Mouse (Mus musculus) gastrocnemius, postnatal 4 days (tissue): ENCODE data around the gene Shmt1. TPM values are rescaled to one million over a fixed set of nuclear protein-coding genes. Genes with fewer than 3 reads are reported as not detected.
A peak's percentile ranks its signal among the peaks of the same experiment; 100 is the strongest.

Experiments
- DNase-seq, 2 experiments: peaks; one replicate each; pipeline ENCODE4 v3.0.0; 2021 to 2022; ENCODE audit warnings: low spot score in 2 of 2, mixed read lengths in 2 of 2
- total RNA-seq, 2 experiments: library from RNA; stranded (reverse); gene quantifications; 2 replicates each; pipeline ENCODE4 v1.2.3; 2021

The Shmt1 gene
- total RNA-seq, 2 experiments from 2014 or later: 29.0 to 34.1 TPM

DNA sequence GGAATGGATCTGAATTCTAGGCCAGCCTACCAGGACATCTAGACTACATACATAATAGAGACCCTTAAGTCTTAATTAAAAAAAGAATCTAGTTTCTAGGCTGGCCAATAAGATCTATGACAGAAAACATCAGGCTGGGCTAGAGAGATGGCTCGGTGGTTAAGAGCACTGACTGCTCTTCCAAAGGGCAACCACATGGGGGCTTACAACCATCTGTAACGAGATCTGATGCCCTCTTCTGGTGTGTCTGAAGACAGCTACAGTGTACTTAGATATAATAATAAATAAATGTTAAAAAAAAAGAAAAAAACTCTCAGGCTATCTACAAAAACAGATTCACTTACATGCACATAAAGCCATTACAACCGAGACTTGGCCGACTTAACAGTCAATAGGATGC lies 11.5 kb downstream of the Shmt1 start:
- DNase-seq: no peak

DNA sequence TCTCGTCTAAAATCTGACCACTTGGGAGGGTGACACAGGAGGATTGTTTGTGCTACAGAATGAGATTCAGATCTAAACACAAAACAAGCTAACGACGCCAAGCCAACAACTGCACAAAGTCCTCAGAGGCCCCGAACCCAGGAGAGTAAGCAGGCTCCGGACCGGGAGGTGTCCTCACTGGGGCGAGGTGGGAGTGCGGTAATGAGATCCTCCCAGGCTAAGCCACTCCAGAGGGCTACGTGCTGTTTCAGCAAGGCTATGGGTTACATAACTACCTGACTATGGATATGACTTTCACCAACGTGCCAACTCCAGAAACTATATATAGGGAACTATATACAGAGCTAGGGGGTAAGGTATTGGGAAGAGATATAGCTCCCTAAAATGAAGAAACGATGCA lies 15.2 kb downstream of the Shmt1 start:
- DNase-seq: no peak

DNA sequence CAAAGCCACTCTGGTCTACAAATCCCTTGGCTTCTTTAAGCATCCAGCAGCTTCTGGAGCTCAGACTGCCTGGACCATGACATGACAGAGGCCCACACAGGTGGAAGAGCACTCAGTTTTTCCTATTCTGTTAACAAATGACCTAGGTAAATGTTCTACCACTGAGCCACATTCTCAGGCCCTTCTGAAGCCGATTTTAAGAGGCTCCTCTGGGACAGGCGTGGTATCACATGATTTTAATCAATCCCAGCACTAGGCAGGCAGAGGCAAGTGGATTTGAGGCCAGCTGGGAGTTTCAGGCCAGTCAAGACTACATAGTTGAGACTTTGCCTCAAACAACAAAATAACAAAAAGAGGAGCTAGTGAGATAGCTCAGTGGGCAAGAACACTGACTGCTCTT lies 21.0 kb downstream of the Shmt1 start:
- DNase-seq: no peak

DNA sequence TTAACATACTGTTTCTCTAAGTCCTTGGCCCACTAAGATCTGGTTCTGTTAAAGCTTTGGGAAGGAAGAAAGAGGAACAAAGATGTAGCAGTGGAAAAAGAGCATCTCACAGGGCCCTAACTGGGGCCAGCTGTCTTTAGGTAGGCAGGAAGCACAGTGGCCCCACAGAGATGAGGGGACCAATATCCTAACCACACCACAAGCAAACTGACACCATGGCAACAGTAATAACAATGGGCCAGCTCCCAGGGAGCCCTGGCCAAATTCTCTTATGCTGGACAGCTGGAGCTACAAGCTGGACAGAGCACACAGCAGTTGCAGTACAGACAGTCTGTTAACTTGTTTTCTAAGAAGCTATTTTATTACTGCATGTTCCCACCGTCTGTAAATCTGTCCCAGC lies 23.9 kb downstream of the Shmt1 start:
- DNase-seq: peak in 1 of 2 experiments; percentile 34

DNA sequence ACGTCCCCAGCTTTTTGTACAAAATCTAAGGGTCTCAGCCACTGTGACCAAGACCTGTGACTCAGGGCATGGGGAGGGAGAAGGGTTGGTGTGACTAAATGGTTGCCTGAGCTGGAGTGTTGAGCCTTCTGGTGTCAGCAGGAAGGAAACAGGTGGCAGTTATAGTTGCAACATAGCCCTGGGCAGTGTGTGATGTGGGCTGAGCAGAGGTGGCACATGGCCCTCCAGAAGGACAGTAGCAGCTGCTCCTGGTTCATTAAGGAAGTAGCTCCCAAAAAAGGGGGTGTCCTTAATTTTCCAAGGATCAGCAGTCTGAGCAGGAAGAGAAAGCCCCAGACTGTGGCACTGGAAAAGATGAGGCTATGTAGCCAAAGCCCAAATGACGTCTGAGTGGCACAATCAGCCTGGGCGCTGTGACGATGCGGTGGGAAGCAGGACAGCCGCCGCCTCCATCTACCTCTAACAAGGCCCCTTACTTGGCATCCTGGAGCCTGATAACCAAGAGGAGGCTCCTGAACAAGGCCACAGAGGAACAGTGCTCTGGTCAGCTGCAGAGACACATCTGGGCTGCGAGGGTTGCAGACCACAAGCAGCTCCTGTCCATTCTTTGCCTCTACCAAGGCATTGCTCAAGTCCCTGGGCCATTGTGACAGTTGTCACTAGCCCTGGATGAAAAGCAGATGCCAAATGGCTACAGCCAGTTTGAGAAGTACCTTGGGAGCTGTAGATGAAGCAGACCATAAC lies 27.2 kb downstream of the Shmt1 start:
- DNase-seq: no peak

DNA sequence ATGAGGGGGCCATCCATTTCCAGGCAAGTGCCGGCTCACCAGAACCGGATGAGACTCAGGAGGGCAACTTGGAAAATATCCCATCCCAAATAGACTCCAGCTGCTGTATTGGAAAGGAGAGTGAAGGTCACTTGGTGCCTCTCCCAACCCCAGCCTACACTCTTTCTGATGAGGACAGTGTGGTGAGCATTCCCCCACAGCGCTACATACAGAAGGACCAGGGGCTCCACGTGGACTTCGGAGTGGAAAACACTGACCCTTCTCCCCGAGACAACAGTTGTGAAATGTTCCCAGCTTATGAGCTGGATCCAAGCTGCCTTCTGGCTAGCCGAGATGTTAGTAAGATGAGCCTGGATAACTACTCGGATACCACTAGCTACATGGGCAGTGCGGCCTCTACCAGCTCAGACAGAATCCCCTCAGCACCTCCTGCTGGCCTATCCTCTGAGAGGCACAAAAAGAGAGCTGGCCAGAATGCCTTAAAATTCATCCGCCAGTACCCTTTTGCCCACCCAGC lies 31.8 kb downstream of the Shmt1 start:
- no peak for DNase-seq

DNA sequence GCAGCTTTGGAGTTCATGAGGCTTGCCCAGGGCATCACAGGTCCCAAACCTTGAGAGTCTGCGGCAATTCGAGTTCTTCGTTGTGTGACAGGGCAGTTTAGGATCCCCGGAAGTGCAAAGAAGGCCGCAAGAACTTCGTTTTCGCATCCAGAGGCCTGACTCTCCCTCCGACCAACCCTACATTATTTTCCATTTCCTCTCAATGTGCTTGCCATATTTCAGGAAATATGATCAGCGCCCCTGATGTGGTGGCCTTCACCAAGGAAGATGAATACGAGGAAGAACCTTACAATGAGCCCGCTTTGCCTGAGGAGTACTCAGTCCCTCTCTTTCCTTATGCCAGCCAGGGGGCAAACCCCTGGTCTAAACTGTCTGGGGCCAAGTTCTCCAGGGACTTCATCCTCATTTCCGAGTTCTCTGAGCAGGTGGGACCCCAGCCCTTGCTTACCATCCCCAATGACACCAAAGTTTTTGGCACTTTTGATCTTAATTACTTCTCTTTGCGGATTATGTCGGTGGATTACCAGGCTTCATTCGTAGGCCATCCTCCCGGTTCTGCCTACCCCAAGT lies 33.6 kb downstream of the Shmt1 start:
- DNase-seq: no peak

DNA sequence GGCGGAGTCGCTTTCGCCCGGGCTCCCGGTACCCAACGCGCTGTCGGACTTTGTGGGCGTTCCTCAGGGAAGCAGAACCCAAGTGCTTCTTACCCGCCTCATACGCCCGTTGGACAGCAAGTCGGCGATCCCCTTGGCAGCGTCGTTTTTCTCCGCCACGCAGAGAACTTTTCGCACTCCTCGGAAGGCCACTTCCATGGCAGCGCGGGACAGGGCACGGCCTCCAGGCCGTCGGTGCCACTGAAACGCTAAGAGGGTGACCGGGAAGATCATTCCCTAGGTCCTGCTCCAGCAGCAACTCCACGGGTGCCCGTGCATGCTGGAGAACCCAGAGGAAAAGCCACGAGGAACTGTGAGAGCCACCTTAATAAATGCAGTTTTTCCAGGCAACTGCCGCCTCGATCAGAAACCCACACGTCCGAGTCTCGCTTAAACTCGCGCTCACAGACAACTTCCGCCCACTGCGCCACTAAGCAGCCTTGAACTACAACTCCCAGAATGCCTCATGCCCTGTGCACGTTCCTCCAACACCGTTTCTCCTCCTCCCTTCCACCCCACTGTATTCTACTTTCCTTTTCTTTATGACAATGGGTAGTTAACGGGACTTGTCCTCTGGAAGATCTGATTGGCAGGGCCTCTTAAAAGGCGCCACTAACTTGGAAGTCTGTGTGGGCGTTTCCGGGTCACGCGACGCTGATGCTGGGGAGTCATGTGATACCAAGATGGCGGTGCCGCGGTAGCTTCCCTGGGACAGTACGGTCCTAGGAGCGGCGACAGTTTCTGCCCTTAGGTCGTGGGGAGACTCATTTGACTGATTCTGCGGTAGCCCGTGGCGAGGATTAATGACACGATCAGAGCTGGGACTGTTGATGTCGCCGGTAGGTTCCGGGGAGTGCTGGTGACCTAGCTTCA lies 34.4 kb downstream of the Shmt1 start, which contains the start of the genes Top3a and Smcr8:
TSS of gene Top3a (minus strand) at position 537 of the 912 bp plus-strand sequence.
TSS of gene Smcr8 (plus strand) at position 696 of the 912 bp plus-strand sequence.
- peak; percentile 53 to 80 for DNase-seq

DNA sequence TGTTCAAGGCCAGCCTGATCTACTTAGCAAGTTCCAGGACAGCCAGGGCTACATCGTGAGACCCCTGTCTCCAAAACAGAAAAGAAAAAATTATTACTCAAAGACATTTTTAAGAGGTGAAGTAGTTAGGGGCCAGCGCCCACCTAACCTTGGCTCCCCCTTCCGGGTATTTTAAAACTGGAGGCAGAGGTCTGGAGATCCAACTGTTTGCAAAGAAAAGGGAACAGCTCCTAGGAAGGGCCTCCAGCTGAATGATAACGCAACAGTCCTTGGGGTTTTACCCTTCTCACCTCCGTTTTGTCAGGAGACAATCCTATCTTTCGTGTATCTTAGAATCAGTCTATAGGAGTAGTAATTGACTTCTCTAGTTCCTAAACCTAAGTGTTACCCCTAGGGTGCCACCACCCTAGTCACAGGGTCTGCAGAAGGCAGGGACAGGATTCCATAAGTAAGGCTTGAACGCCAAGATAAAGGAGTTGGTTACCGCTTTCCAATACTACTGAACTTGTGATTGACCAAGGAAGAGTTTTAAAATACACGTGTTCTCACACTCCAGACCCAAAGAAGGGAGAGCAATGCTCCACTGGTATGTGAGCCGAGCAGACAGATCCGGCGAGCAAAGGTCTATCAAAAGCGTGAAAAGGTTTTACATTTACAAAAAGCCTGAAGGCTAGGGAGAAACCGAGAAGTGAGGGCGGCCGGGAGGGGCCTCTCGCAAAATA lies 35.2 kb downstream of the Shmt1 start:
- no peak for DNase-seq

DNA sequence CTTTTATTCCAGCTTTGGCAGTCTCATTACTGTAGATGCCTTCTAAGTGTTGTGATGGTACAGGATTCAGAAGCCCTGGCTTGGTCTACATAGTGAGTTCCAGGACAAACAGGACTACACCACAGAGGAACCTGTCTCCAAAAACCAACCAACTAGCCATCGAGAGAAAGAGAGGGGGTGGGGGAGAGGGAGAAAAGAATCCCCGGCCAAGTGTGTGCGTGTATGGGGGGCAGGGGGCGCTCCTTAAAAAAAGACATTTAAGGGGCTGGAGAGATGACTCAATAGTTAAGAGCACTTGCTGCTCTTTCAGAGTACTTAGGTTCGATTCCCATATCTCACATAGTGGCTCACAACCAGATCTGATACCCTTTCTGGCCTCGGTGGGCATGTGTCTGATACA lies 35.9 kb downstream of the Shmt1 start:
- no peak for DNase-seq

DNA sequence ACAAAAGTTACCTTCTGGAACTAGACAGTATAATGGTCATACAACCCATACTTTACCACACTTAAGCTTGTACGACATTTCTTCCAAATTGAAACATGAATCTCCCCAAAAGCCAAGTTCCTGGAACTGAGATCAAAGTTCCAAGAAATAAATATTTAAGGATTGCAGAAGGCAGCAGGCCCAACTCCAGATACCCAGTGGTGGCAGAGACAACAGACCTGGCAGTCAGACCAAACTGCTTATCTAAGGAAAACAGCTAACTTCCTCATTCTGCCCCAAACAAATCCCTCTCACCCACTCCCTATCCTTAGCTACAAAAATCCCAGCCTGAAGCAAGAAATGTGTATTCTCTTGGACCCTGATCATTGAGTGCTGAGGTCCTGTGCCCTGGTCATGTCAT lies 36.7 kb downstream of the Shmt1 start:
- DNase-seq: no peak

DNA sequence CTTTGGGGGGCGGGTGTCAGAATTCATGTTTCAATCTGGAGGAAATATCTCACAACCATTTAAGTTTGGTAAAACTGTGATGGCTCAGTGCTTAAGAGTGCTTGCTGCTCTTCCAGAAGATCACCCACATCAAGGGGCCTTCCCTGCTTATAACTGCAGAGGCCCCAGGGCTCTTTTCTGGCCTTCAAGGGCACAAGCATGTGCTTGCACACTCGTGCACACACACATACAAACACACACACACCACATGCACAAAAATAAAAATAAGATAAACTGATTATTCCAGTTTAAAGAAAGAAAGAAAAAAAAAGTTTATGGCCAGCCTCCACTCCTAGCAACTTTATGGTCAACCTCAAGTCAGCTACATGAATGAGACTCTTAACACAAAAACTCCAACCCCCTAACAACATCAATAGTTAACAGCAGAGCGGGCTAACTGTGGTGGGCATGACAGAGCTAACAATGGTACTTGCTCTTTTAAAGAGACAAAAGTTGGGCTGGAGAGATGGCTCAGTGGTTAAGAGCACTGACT lies 37.3 kb downstream of the Shmt1 start:
- no peak for DNase-seq

DNA sequence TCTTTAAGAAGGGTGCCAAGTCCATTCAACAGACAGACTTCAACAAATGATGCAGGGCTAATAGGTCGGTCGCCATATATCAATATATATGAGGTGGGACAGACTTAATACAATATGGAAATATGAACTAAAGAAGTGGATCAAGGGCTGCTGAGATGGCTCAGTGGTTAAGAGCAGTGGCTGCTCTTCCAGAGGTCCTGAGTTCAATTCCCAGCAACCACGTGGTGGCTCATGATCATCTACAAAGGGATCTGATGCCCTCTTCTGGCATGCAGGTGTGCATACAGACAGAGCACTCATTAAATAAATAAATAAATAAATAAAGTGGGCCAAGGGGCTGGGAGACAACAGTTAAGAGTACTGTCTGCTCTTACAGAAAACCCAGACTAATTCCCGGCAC lies 39.4 kb downstream of the Shmt1 start:
- DNase-seq: no peak

DNA sequence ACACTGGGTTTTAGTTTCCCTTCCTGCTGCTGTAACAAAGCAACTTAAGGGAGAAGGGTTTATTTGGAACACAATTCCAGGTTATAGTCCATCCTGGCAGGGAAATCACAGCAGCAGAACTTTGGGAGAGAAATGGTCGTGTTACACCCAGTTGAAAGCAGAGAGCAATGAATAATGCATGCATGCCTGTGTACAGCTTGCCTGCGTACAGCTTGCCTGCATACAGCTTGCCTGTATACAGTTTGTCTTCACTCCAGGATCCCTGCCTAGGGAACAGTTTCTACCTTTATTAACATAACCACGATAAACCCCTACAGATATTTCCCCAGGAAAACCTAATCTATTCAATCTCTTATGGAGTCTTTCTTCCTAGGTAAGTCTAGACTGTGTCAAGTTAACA lies 40.7 kb downstream of the Shmt1 start:
- DNase-seq: no peak

DNA sequence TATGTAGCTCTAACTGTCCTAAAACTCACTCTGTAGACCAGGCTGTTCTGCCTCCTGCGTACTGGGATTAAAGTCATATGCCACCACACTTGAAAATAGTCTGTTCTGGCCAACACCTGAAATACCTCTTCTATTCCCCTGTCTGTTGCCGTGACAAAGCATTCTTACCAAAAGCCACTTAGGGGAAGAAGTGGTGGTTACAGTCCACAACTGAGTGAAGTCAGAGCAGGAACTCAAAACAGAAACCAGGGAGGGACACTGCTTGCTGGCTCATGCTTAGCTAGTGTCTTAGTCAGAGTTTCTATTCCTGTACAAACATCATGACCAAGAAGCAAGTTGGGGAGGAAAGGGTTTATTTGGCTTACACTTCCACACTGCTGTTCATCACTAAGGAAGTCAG lies 42.2 kb downstream of the Shmt1 start:
- no peak for DNase-seq

DNA sequence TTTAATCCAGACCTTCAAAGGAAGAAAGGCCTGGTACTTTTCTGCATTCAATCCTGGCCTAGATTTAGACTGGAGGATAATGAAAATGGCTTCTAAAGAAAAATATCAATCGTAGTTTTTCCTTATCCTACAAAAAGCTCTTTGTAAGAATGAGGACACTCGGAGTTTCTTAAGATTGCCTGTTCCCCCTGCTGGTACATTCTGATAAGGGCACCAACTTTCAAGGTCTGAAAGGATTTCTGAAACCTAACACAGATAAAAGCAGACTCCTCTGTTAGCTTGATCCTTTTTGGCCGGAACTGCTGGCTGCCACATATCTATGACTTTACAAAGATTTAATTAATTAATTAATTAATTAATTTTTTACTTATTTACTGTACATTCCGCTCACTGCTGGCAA lies 44.5 kb downstream of the Shmt1 start:
- DNase-seq: no peak

DNA sequence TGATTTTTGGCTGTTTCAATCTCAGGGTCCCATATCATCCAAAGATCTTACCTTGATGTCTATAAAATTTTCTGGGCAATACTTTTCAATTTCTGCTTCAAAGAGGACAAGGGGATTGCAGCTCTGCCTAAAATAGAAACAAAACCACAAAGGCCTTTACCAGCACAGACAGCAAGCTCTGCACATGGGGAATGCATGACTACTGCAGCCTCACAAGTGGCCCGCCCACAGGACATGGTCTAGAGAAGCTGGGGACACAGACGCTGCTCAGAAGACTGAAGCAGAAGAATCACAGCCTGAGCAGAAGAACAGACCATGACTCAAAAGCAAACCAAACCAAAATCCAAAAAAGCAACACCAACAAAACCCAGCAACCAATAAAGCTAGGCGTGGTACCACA lies 49.8 kb downstream of the Shmt1 start:
- no peak for DNase-seq

DNA sequence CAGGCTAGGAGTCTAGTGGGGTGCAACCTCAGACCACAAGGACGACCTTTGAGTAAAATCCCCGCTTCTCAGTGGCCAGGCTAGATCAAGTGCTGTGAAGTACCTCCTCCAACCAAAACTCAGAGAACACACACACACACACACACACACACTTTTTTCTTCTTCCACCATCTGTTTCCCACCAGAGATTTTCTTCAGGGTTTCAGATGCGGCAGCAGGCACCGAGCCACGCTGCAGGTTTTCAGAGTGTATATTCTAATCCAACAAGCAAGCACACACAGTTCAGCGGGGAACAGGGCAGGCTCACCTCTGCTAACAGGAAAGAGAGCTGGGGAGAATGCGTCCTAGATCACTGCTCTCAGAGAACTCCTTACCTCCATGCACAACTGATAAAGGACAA lies 55.9 kb downstream of the Shmt1 start:
- DNase-seq: no peak

DNA sequence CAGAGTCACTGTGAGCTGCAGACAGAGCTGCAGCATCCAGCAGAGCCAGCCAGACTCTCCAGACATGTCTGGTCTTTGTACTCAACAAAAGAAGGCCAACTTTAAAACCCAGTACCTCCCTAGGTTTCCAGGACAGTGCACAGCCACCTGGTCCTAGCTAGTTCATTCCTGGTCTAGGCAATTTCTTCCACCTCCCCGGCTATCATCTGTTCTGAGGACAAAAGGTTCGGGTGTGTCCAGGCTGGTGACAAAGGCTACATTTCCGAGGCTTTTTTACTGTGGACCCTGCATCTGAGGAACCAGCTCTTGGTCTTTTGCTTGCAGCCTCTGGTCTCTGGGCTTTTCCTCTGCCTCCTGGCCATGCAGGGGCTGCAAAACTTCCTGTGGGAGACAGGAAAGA lies 71.2 kb downstream of the Shmt1 start:
- DNase-seq: no peak
